Mouse (Mus musculus): ENCODE results near the gene Nxf2. TPM values are rescaled to one million over a fixed set of nuclear protein-coding genes. Genes with fewer than 3 reads are reported as not detected.

Gene Nxf2
- polyA plus RNA-seq (2015; fragmentation: Nextera tagmentation; extraction: Ambion mirVana) = 0.08 and 0.30 TPM in 2 replicates

DNA sequence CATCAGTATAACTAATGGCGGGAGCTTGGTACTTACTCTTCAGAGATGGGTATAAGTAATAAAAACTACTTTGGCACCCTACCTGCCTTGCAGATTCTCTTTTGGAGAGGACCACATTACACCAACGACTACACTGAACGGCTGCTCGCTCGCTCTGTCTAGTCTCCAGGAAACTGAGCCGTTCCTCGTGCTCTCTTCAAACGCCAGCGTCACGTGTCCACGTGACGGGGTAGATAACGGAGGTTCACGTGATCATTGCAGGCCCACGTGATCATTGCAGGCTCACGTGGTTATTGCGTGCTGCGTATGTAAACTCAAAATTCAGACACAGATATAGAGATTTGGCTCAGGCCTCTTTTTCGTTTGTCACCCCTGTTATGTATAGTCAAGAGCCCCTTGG is at the start of gene Nxf2:
Nxf2 (minus strand) TSS at position 209 of the 400 bp plus-strand sequence.

GRCm38 (mm10) chrX:135008720-135009470 is 44.3 kb upstream of the Nxf2 start, which contains the start of gene Zmat1:
Gene Zmat1 (minus strand): TSS chrX:135009209.

Other genes with a start within 250 kb of the Nxf2 start
- gene Armcx1, start 246.8 kb downstream of the Nxf2 start, polyA plus RNA-seq (2015; fragmentation: Nextera tagmentation; extraction: Ambion mirVana) = 17.7 and 22.6 TPM in 2 replicates
- gene Armcx6, start 213.3 kb downstream of the Nxf2 start, polyA plus RNA-seq (2015; fragmentation: Nextera tagmentation; extraction: Ambion mirVana) = 6.0 and 6.1 TPM in 2 replicates
- 41.4 and 50.7 TPM in 2 replicates for gene Armcx3, start 208.2 kb downstream of the Nxf2 start, polyA plus RNA-seq (2015; fragmentation: Nextera tagmentation; extraction: Ambion mirVana)
- gene Armcx2, start 155.5 kb downstream of the Nxf2 start, polyA plus RNA-seq (2015; fragmentation: Nextera tagmentation; extraction: Ambion mirVana) = 22.7 and 25.9 TPM in 2 replicates
- gene Zmat1, start 44.5 kb upstream of the Nxf2 start, polyA plus RNA-seq (2015; fragmentation: Nextera tagmentation; extraction: Ambion mirVana) = 2.8 and 2.9 TPM in 2 replicates
- not detected in 2 replicates for gene Gm15023, start 212.9 kb upstream of the Nxf2 start, polyA plus RNA-seq (2015; fragmentation: Nextera tagmentation; extraction: Ambion mirVana)
- gene Tceal6, start 245.9 kb upstream of the Nxf2 start, polyA plus RNA-seq (2015; fragmentation: Nextera tagmentation; extraction: Ambion mirVana) = 0.23 TPM in 1 of 2 replicates, not detected in the other

Data from urinary bladder, postnatal 0 days (tissue).